Mouse (Mus musculus) myocyte (in vitro differentiated cells): Measurements from ENCODE around the gene Dhh.

ENCODE experiments used
- CEBPB ChIP-seq: IDR thresholded peaks from 2 replicates; pipeline ENCODE4 v1.6.1; 2011; ENCODE audit warnings: mild to moderate bottlenecking, moderate library complexity; ENCODE audit not compliant: poor library complexity, insufficient read depth, severe bottlenecking
- E2F4 ChIP-seq: IDR thresholded peaks from one replicate; pipeline ENCODE4 v1.6.1; 2011; ENCODE audit warnings: mild to moderate bottlenecking, control low read depth, moderate library complexity; ENCODE audit not compliant: insufficient read depth
- MAX ChIP-seq: IDR thresholded peaks from one replicate; pipeline ENCODE4 v1.6.1; 2011; ENCODE audit warnings: low read depth, mild to moderate bottlenecking, control low read depth
- MYOD1 ChIP-seq, 3 experiments: IDR thresholded peaks; one replicate each; pipeline ENCODE4 v1.6.1; 2011; ENCODE audit warnings: control low read depth in 2 of 3, low read depth in 2 of 3, mild to moderate bottlenecking in 2 of 3, moderate library complexity in 1 of 3; ENCODE audit not compliant: insufficient read length in 2 of 3, control insufficient read depth in 1 of 3
- MYOG ChIP-seq, 3 experiments: IDR thresholded peaks; one replicate each; pipeline ENCODE4 v1.6.1; 2011; ENCODE audit warnings: control low read depth in 2 of 3, low read depth in 2 of 3, mild to moderate bottlenecking in 2 of 3; ENCODE audit not compliant: insufficient read length in 2 of 3, control insufficient read depth in 1 of 3, insufficient read depth in 1 of 3
- POLR2A ChIP-seq: IDR thresholded peaks from one replicate; pipeline ENCODE4 v1.6.1; 2011; ENCODE audit warnings: low read depth, mild to moderate bottlenecking, control low read depth, moderate library complexity; ENCODE audit not compliant: insufficient read length
- POLR2AphosphoS2 ChIP-seq: IDR thresholded peaks from one replicate; pipeline ENCODE4 v1.6.1; 2011; ENCODE audit warnings: low read depth, control low read depth; ENCODE audit not compliant: insufficient read length
- SRF ChIP-seq: IDR thresholded peaks from one replicate; pipeline ENCODE4 v1.6.1; 2011; ENCODE audit warnings: low read depth; ENCODE audit not compliant: control insufficient read depth, insufficient read length
- TCF12 ChIP-seq: IDR thresholded peaks from one replicate; pipeline ENCODE4 v1.6.1; 2011; ENCODE audit warnings: mild to moderate bottlenecking, control low read depth; ENCODE audit not compliant: poor library complexity, insufficient read depth, severe bottlenecking
- USF1 ChIP-seq: IDR thresholded peaks from one replicate; pipeline ENCODE4 v1.6.1; 2011; ENCODE audit warnings: low read depth, mild to moderate bottlenecking, control low read depth, moderate library complexity

DNA sequence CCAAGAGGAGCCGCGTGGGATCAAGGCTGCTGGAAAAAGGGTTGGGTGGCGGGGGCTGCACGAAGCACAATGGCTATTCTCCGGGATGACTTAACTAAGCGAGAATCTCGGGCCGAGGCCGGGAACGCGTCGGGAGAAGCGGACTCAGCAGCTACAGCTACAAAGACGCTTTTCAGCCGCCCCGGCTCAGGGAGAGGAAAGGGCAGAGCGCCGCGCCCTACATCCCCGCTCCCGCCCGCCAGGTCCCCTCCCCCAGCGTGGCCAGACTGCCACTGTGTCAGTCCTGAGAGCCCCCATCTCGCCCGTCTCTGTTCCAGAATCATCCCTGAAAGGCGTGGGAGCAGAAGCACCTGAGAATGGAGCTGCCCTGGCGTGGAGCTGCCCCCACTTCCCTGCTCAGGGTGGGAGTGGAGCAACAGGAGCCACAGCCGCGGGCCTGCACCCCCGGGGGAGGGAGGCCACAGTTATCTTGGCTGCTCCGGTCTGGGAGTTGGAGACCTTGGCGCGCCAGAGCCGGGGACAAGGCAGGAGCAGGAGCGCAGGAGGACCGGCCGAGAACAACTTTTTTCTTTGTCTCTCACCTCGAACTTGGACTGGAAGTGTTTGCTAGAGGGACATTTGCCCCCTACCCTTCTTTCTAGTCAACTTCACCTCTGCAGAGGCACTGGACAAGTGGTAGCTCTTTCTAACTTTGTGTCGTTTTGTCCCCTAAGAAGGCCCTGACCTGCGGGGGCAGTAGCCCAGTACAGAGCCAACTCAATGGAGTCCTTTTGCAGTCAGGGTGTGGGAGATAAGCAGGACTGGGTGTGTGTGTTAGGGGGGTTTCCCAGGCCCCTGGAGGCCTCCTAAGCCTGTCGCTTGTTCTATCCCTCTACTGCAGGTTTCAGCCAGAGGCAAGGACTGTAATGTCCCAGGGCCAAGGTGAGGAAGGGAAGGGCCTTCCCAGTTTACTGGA is 2.4 kb downstream of the Dhh start:
- TF ChIP-seq POLR2A (no peak), CEBPB (no peak), TCF12 (no peak), E2F4 (no peak), MYOG (IDR thresholded peaks at IDR 0.05; ENCODE audit: control insufficient read depth in 1 of 3, insufficient read depth in 1 of 3, insufficient read length in 2 of 3, low read depth in 2 of 3) (no peak), SRF (no peak), USF1 (no peak), POLR2AphosphoS2 (no peak), MAX (no peak), MYOD1 (IDR thresholded peaks at IDR 0.05; ENCODE audit: control insufficient read depth in 1 of 3, insufficient read length in 2 of 3, low read depth in 2 of 3) (no peak)
